Mouse (Mus musculus): ENCODE measurements around the gene Kcnj6. TPM values are rescaled to one million over a fixed set of nuclear protein-coding genes. Genes with fewer than 3 reads are reported as not detected.
A peak's percentile ranks its signal among the peaks of the same experiment; 100 is the strongest.

The Kcnj6 gene
- total RNA-seq, 1 experiment = not detected

GRCm38 (mm10) chr16:94718919-94719318 lies 278.6 kb downstream of the Kcnj6 start:
- Histone ChIP-seq H3K4me1 (ENCODE audit: control insufficient read depth in 2 of 2, insufficient read depth in 2 of 2, low read length in 2 of 2, poor library complexity in 1 of 2) (peaks cover 0 to 14% of the 10 kb centered on the region in 2 experiments; a peak in 1 of 4 replicates), H3K27ac (ENCODE audit: insufficient read depth, low read depth, low read length, poor library complexity, severe bottlenecking) (no peak overlapping the region), H3K9ac (ENCODE audit: insufficient read depth, low read depth, low read length, poor library complexity, severe bottlenecking) (no peak overlapping the region), H3K4me3 (ENCODE audit: insufficient read depth in 1 of 2, low read depth in 1 of 2, low read length in 2 of 2, poor library complexity in 1 of 2, severe bottlenecking in 1 of 2) (no peak overlapping the region), H3K36me3 (ENCODE audit: control insufficient read depth, insufficient read depth, low read length, poor library complexity, severe bottlenecking) (no peaks in the 10 kb centered on the region), H3K9me3 (ENCODE audit: control insufficient read depth, insufficient read depth, low read depth, low read length) (no peaks in the 10 kb centered on the region)
- in situ Hi-C loops (cut with MboI; ENCODE audit: low sequenced_read_pairs in 2 of 2, unreplicated experiment in 2 of 2) = no loop called here
- TF ChIP-seq ZC3H11A (IDR thresholded peaks at IDR 0.05; ENCODE audit: borderline replicate concordance, low read depth, low read length) (no peak), HCFC1 (IDR thresholded peaks at IDR 0.05; ENCODE audit: borderline replicate concordance, insufficient read depth, low read length) (no peak), MAFK (IDR thresholded peaks at IDR 0.05; ENCODE audit: insufficient read depth, low read depth, low read length) (no peak), CHD2 (IDR thresholded peaks at IDR 0.05; ENCODE audit: low read depth, low read length) (no peak), ZNF384 (IDR thresholded peaks at IDR 0.05; ENCODE audit: low read depth, low read length) (no peak)
- no peak for DNase-seq (ENCODE audit: low read depth, low spot score)

- in situ Hi-C loops (cut with MboI; ENCODE audit: low sequenced_read_pairs in 2 of 2, unreplicated experiment in 2 of 2) = no loop called here
- Histone ChIP-seq H3K4me3 (ENCODE audit: insufficient read depth in 1 of 2, low read depth in 1 of 2, low read length in 2 of 2, poor library complexity in 1 of 2, severe bottlenecking in 1 of 2) (no peak overlapping the region), H3K27ac (ENCODE audit: insufficient read depth, low read depth, low read length, poor library complexity, severe bottlenecking) (no peak overlapping the region), H3K9me3 (ENCODE audit: control insufficient read depth, insufficient read depth, low read depth, low read length) (no peaks in the 10 kb centered on the region), H3K36me3 (ENCODE audit: control insufficient read depth, insufficient read depth, low read length, poor library complexity, severe bottlenecking) (no peaks in the 10 kb centered on the region), H3K9ac (ENCODE audit: insufficient read depth, low read depth, low read length, poor library complexity, severe bottlenecking) (no peak overlapping the region), H3K4me1 (ENCODE audit: control insufficient read depth in 2 of 2, insufficient read depth in 2 of 2, low read length in 2 of 2, poor library complexity in 1 of 2) (peaks cover 0 to 9% of the 10 kb centered on the region in 2 experiments; a peak in 1 of 4 replicates)
- DNase-seq (ENCODE audit: low read depth, low spot score) = no peak
- no peak for TF ChIP-seq CHD2 (IDR thresholded peaks at IDR 0.05; ENCODE audit: low read depth, low read length)
- no peak for TF ChIP-seq MAFK (IDR thresholded peaks at IDR 0.05; ENCODE audit: insufficient read depth, low read depth, low read length)
- TF ChIP-seq ZC3H11A (IDR thresholded peaks at IDR 0.05; ENCODE audit: borderline replicate concordance, low read depth, low read length) = no peak
- no peak for TF ChIP-seq HCFC1 (IDR thresholded peaks at IDR 0.05; ENCODE audit: borderline replicate concordance, insufficient read depth, low read length)
- no peak for TF ChIP-seq ZNF384 (IDR thresholded peaks at IDR 0.05; ENCODE audit: low read depth, low read length)
Observed at GRCm38 (mm10) chr16:94717051-94717450, 280.4 kb downstream of the Kcnj6 start.

DNA sequence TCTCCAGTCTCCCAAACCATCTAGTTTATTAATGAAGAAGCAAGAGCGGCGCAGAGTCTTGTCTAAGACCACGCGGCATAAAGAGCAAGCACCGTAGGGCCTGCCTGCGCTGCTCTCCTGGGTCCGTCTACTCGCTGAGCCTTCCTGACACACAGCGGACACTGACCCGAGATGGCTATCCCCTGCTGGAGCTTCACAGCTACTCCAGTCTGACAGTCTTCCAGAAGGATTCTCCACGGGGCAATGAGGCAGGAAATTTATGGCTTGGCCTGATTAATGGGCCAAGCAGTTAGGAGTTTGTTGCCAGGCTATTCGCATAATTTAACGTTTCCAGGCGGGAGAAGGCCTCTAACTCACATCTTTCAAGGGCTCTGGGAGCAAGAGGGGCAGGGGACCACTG lies 283.0 kb downstream of the Kcnj6 start:
- no peak for DNase-seq (ENCODE audit: low read depth, low spot score)

DNA sequence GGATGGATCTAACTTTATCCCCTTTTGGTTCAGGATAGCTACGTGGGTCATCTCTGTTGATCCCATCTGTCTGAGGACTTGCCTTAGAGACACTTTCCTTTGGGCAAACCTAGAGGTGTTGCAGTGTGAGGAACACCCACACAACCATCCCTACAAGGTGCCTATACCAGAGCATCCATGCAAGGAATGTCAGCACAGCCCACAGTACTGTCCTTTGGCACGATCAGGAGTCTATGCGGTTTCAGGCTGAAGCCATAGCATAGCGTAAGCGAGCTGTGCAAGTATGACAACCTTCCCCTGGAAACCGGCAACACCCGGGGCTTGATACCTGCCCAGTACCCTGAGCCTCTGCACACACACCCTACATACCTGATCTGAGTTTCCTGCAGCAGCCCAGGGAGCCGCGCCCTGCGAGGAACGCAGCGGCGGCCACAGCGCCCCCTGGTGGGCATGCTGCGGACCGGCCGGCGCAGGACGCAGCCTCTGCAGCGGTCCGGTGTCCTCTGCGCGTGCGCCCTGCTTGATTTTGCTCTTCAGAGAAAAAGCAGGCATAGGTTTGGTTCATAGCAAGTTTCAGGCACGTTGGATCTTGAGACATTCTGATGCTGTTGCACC lies 283.9 kb downstream of the Kcnj6 start:
- H3K4me3 ChIP-seq (ENCODE audit: insufficient read depth in 1 of 2, low read depth in 1 of 2, low read length in 2 of 2, poor library complexity in 1 of 2, severe bottlenecking in 1 of 2) = 0 out of 4 replicates have a peak overlapping the region, but pooled peaks of 1 of the 2 experiments have one; percentile 28

More for the DNA sequence above, 283.0 kb downstream of the Kcnj6 start:
- no peak overlapping the region for H3K27ac ChIP-seq (ENCODE audit: insufficient read depth, low read depth, low read length, poor library complexity, severe bottlenecking)
- TF ChIP-seq HCFC1 (IDR thresholded peaks at IDR 0.05; ENCODE audit: borderline replicate concordance, insufficient read depth, low read length) = no peak
- no peak for TF ChIP-seq ZNF384 (IDR thresholded peaks at IDR 0.05; ENCODE audit: low read depth, low read length)
- TF ChIP-seq ZC3H11A (IDR thresholded peaks at IDR 0.05; ENCODE audit: borderline replicate concordance, low read depth, low read length) = no peak
- no peak for TF ChIP-seq MAFK (IDR thresholded peaks at IDR 0.05; ENCODE audit: insufficient read depth, low read depth, low read length)
- no peak for TF ChIP-seq CHD2 (IDR thresholded peaks at IDR 0.05; ENCODE audit: low read depth, low read length)
- H3K36me3 ChIP-seq (ENCODE audit: control insufficient read depth, insufficient read depth, low read length, poor library complexity, severe bottlenecking) = no peaks in the 10 kb centered on the region
- H3K4me3 ChIP-seq (ENCODE audit: insufficient read depth in 1 of 2, low read depth in 1 of 2, low read length in 2 of 2, poor library complexity in 1 of 2, severe bottlenecking in 1 of 2) = peak overlapping the region; percentile 6 to 7; a peak in 3 of 4 replicates
- H3K4me1 ChIP-seq (ENCODE audit: control insufficient read depth in 2 of 2, insufficient read depth in 2 of 2, low read length in 2 of 2, poor library complexity in 1 of 2) = peaks cover 0 to 9% of the 10 kb centered on the region in 2 experiments; a peak in 1 of 4 replicates
- H3K9ac ChIP-seq (ENCODE audit: insufficient read depth, low read depth, low read length, poor library complexity, severe bottlenecking) = peak overlapping the region; percentile 59
- in situ Hi-C loops (cut with MboI; ENCODE audit: low sequenced_read_pairs in 2 of 2, unreplicated experiment in 2 of 2) = no loop called here
- no peaks in the 10 kb centered on the region for H3K9me3 ChIP-seq (ENCODE audit: control insufficient read depth, insufficient read depth, low read depth, low read length)

More for the DNA sequence above, 283.9 kb downstream of the Kcnj6 start:
- Histone ChIP-seq H3K36me3 (ENCODE audit: control insufficient read depth, insufficient read depth, low read length, poor library complexity, severe bottlenecking) (no peaks in the 10 kb centered on the region), H3K4me1 (ENCODE audit: control insufficient read depth in 2 of 2, insufficient read depth in 2 of 2, low read length in 2 of 2, poor library complexity in 1 of 2) (peaks cover 0 to 9% of the 10 kb centered on the region in 2 experiments; a peak in 1 of 4 replicates), H3K9me3 (ENCODE audit: control insufficient read depth, insufficient read depth, low read depth, low read length) (no peaks in the 10 kb centered on the region), H3K27ac (ENCODE audit: insufficient read depth, low read depth, low read length, poor library complexity, severe bottlenecking) (no peak overlapping the region), H3K9ac (ENCODE audit: insufficient read depth, low read depth, low read length, poor library complexity, severe bottlenecking) (no peak overlapping the region)
- DNase-seq (ENCODE audit: low read depth, low spot score) = peak; percentile 60
- in situ Hi-C loops (cut with MboI; ENCODE audit: low sequenced_read_pairs in 2 of 2, unreplicated experiment in 2 of 2) = no loop called here
- peak; percentile 44; the same call in 1 of the 2 replicates for TF ChIP-seq HCFC1 (IDR thresholded peaks at IDR 0.05; ENCODE audit: borderline replicate concordance, insufficient read depth, low read length)
- no peak for TF ChIP-seq MAFK (IDR thresholded peaks at IDR 0.05; ENCODE audit: insufficient read depth, low read depth, low read length)
- TF ChIP-seq ZC3H11A (IDR thresholded peaks at IDR 0.05; ENCODE audit: borderline replicate concordance, low read depth, low read length) = 0 out of 2 replicates have a peak, but pooled peaks have one; percentile 13
- no peak for TF ChIP-seq CHD2 (IDR thresholded peaks at IDR 0.05; ENCODE audit: low read depth, low read length)

All from ES-E14 (cell line).